ENCODE assay signal across 13 mouse cellular contexts in genomic region chr10:95099906-95100305, GRCm38 (mm10).
DNase-seq lines count a peak whose midpoint lies in the region.
"Had no signal": no experiment of that assay in that cellular context is flagged by ENCODE, and none has a peak within 500 bp of the region (broad histone marks: within the 10 kb centered on the region; RNA-seq: fewer than 3 reads in every experiment).

No protein-coding gene starts in this region.

- H3K27ac ChIP-seq in heart, embryonic 10.5 days: no peak overlapping the region
- H3K27ac ChIP-seq: hindbrain, embryonic 13.5 days; liver, embryonic 12.5 days; midbrain, embryonic 15.5 days; neural tube, embryonic 12.5 days had no signal

- DNase-seq in heart, adult 18-20 months: peak; percentile 74 to 76
- DNase-seq in heart, embryonic 10.5 days (ENCODE audit: low spot score): no peak
- DNase-seq in urinary bladder, postnatal 14 days (ENCODE audit: low spot score): peak; percentile 26
- DNase-seq in urinary bladder, postnatal 25 days (ENCODE audit: low spot score): no peak
- peak; percentile 42 for DNase-seq in heart, postnatal 4 days
- DNase-seq in right cerebral cortex, adult 2 months (ENCODE audit: low spot score in 2 of 2): no peak
- no peak for DNase-seq in left cerebral cortex, adult 11 months (ENCODE audit: low spot score)
- DNase-seq: adrenal gland, postnatal 25 days had no signal

- H3K4me1 ChIP-seq in heart, embryonic 10.5 days: 0 out of 2 replicates have a peak, but pooled peaks cover 2% of the 10 kb centered on the region
- H3K4me1 ChIP-seq: liver, embryonic 12.5 days; midbrain, embryonic 15.5 days had no signal

- WGBS in heart, embryonic 10.5 days: 83% methylated on average over 5 of the region's 5 CpGs

- H3K27me3 ChIP-seq in heart, embryonic 10.5 days (ENCODE audit: insufficient read depth, poor library complexity, severe bottlenecking): no peaks in the 10 kb centered on the region
- H3K27me3 ChIP-seq: hindbrain, embryonic 13.5 days; liver, embryonic 12.5 days; midbrain, embryonic 15.5 days; neural tube, embryonic 12.5 days had no signal

- no peaks in the 10 kb centered on the region for H3K9me3 ChIP-seq in heart, embryonic 10.5 days
- H3K9me3 ChIP-seq: G1E; hindbrain, embryonic 13.5 days; liver, embryonic 12.5 days; midbrain, embryonic 15.5 days; neural tube, embryonic 12.5 days had no signal

- no peak overlapping the region for H3K4me3 ChIP-seq in heart, embryonic 10.5 days
- H3K4me3 ChIP-seq: hindbrain, embryonic 13.5 days; liver, embryonic 12.5 days; midbrain, embryonic 15.5 days; neural tube, embryonic 12.5 days had no signal

- no peaks in the 10 kb centered on the region for H3K36me3 ChIP-seq in heart, embryonic 10.5 days
- H3K36me3 ChIP-seq: G1E; hindbrain, embryonic 13.5 days; liver, embryonic 12.5 days; midbrain, embryonic 15.5 days; neural tube, embryonic 12.5 days had no signal

Comparison
In these comparisons a context has a peak if more than half of its experiments do, and no peak if none do; other contexts are left out.
1. DNase-seq: peak in heart, adult 18-20 months (2 of 2), urinary bladder, postnatal 14 days (single experiment) and heart, postnatal 4 days (single experiment); none in heart, embryonic 10.5 days (single experiment), urinary bladder, postnatal 25 days (single experiment), right cerebral cortex, adult 2 months (0 of 2) and left cerebral cortex, adult 11 months (single experiment).